Mouse (Mus musculus): Measurements from ENCODE around the gene Mcf2l.

Gene Mcf2l

DNA sequence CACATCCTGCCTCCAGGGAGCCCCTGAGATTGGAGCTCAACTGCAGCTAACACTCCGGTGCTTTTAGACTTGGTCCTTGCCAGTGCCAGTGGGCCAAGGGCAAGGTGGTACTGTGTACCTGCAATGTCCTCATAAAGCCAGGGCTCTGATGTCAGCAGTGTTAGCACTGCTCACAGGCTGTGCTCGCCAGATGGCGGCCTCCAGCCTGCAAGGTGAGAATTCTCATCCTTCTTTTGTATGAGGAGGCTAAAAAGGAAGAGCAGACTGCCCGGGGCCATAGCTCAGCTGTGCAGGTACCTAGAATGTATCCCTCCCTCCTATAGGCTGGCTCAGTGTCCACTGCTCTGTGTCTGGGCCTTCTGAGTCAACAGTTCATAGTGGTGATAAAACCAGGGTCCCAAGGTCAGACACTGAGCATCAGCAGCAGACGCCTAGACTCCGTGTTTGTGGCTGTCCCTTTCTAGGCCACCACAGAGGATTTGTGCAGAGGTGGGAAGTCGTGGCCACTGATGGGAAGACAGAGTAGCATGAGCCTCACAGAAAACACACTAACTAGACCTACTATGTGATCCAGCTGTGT is 77.5 kb downstream of the Mcf2l start:
- no peak for DNase-seq (ENCODE audit: low read depth, low spot score)

DNA sequence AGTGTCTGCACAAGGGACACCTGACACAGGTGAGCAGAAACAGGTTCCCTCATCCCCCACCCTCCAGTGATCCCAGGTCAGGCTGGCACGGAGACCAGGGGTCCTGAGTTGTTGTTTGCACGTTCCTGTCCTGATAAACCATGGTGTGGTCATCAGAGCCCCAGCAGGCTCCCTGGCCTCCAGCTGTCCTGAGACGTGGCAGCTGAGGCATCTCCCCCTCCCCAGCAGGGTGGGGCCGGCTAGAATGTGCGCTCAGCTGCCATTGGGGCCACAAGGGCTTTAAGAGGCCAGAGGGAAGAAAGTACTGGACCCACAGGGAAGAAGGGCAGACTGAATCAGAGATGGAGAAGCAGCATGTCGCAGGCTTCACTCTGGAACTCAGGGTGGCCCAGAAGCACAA is 79.1 kb downstream of the Mcf2l start:
- DNase-seq (ENCODE audit: low read depth, low spot score) = no peak

DNA sequence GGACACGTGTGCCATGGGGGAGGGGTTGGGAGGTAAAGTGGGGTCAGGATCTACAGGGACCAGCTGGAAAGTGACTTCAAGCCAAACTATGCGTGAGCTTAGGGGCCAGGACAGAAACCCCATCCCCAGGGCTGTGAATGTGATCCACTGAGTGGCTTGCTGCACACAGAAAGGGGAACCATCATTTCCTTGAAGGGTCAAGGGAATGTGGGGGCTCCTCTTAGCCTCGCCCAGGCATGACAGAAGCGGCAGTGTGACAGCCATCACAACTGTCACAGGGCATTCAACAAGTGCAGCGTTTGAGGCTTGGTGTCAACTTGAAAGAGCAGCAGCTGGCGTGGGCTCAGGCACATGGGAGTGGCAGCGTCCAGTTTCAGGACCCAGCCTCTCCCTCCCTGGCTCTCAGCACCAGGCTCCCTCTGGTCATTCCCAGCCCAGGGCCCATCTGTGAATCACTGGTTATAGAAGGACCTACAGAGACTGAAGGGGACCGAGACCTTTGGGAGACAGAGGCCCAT is 81.8 kb downstream of the Mcf2l start:
- no peak for DNase-seq (ENCODE audit: low read depth, low spot score)

DNA sequence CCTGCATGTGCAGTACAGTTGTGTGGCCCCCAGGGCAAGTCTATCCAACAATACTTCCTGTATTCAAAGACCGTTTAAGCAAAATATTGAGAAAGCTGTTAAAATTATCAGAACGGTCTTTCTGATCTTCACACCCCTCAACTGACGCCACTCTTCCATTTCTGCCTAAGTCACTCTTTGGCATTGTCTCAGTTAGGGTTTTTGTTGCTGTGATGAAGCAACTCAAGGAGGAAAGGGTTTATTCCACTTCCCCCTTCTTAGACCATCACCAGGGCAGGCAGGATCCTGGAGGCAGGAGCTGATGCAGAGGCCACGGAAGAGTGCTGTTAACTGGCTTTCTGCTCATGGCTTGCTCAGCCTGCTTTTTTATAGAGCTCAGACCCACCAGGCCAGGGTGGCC is 82.3 kb downstream of the Mcf2l start:
- DNase-seq (ENCODE audit: low read depth, low spot score) = no peak

DNA sequence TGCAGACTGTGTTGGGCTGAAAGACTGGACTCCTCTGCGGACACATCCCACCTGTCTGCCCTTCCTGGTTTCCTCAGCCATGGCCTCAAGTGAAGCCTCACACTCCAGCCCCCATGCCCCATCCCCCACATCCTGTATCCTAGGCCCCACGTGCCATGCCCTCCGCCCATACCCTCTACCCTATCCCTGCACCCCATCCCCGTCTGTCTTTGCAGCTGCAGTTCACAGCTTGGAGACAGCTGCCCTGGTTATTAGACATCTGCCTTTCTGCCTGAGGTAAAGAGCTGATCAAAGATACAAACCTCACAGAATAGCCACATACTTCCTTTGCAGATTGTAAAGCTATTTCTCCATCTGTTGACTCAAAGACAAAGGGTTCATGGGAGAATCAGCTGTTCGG is 83.3 kb downstream of the Mcf2l start:
- DNase-seq (ENCODE audit: low read depth, low spot score) = no peak

DNA sequence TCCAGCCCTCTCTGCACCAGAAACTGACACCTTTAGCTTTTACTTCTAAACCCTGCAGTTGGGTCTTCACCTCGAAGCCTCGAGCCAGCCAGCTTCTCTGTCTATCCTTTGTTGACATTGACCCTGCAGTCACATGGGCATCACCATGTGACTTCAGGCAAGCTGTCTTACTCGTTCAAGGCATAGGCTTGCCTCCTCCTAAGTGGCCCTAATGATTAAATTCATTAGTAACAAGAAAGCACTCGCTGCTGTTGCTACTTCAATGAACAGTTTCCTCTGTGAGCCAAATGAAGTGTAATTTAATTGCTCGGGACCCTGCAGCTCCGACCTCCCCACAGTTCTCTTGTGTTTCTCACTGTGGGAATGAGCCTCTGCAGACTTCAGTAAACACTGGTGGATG is 83.8 kb downstream of the Mcf2l start:
- DNase-seq (ENCODE audit: low read depth, low spot score) = no peak

DNA sequence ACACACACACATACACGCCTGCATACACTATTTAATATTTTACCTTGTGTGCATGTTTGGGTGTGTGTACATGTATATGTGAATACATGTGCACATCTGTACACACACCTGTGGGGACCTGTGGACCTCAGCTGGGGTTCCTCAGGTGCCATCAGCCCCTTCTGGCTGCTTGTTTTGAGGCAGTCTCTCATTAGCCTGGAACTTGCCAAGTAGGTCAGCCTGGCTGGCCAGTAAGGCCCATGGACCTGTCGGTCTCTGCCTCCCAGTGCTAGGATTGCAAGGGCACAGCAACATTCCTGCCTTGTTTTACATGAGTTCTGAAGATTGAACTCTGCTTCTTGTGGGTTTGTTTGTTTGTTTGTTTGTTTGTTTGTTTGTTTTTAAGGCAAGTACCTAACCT is 87.0 kb downstream of the Mcf2l start:
- no peak for DNase-seq (ENCODE audit: low read depth, low spot score)

DNA sequence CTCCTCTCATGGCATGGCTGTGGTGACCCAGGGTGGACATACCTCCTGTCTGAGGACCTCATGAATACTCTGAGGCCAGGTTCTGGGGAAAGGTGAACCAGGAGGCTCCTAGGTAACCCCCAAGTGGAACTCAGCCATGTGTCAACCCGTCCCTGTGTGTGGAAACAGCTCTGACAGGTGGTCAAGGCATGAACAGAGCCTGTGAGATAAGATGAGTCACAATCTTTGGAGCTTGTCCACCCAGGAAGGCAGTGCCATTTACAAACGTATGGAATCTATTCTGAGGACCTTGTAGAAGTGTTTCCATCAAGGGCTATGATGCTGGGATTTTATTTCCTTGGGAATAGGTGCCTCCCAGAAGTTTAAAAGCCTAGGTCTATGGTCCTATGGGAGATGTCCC is 87.6 kb downstream of the Mcf2l start:
- DNase-seq (ENCODE audit: low read depth, low spot score) = no peak

DNA sequence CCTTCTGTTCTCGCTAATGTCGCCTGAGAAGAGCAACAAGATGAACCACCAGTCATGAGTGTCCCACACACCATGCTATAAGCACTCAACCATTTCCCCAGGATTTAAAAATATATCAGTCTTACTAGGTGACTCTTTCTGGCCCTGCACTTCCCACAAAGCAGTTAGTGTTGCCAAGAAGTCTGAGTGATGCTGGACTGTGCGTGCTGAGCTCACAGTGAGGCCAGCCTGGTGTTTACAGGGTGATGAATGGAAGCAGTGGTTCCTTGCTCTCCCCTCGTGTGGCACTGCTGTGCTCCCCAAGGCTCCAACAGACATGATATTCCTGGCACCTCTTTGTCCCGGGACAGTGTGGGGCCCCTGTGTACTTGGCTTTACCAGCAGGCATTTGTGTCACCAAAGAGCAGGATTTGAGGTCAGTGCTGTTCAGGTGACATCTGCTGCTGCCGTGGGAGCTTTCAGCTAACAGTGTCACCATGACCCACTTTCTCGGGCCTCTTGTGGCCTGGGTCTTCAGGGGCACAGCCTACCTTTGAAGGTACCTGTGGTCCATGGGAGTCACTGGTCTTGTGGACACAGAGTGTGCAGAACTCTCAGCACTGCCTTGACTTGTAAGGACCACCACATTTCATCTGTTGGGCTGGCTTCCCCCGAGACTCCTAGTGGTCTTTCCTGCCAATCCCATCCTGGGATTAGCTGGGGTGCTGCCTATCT is 88.4 kb downstream of the Mcf2l start:
- no peak for DNase-seq (ENCODE audit: low read depth, low spot score)

DNA sequence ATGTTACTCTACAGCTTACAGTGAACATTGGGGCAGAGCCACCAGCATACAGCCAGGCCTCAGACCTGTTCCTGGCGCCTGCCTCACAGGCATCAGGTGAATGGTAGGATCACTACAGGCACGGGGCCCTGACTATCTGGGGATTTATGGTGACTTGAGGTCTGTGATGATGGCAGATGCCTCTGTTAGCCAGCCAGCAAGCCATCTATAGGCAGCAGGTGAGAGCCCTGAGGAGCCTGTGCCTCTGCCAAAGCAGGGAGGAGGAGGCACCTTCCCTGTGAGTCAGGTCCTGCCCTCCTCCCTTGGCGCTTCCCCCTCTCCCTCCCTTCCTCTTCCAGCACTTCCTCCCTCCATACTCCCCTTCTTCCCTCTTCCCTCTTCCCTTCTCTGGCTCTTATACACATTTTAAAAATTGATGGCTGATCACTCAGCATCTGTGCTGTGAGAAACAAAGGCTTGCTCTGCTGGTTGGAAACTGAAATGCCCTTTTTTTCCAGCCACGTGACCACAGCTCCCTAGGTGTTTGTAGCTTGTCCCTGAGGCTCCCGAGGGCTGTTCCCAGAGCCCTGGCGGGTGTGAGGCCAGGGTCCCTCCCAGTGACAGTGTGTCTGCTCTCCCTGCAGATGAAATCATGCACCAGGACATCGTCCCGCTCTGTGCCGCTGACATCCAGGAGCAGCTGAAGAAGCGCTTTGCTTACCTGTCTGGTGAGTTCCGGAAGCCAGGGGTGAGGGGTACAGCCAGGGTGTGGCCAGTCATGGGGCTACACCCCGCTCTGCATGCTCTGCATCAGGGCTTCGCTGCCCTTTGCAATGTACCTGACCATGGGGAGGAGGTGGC is 89.2 kb downstream of the Mcf2l start:
- no peak for DNase-seq (ENCODE audit: low read depth, low spot score)

DNA sequence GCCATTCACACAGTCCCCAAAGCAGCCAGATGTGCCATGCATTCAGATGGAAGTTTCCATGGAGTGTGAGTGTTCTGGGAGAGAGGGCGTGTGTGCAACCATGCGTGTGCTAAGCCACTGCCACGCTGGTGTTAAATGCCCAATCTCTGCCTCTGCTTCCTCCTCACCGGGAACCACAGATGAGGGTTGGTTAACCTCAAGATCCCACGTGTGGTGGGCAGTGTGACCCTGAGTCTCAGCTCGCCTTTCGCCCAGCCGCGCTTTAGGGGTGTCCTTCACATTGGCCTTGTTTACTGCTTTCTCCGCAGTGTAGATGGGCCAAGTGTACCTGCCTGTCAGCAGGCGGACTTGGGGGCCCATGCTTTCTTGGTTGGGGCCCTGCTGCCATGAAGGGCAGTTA is 102.7 kb downstream of the Mcf2l start:
- no peak for DNase-seq (ENCODE audit: low read depth, low spot score)

DNA sequence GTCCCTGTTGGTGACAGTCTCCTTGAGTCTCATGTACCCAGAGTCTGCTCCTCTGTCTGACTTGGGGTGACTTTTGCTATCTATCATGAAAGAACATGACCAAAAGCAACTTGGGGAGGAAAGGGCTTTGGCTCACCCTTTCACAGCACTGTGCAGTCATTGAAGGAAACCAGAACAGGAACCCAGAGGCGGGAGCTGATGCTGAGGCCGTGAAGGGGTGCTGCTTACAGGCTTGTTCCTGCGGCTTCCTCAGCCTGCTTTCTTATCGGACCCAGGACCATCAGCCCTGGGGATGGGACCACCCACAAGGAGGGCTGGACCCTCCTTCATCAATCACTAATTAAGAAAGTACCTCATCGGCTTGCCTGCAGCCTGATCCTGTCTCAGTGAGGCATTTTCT is 103.1 kb downstream of the Mcf2l start:
- no peak for DNase-seq (ENCODE audit: low read depth, low spot score)

DNA sequence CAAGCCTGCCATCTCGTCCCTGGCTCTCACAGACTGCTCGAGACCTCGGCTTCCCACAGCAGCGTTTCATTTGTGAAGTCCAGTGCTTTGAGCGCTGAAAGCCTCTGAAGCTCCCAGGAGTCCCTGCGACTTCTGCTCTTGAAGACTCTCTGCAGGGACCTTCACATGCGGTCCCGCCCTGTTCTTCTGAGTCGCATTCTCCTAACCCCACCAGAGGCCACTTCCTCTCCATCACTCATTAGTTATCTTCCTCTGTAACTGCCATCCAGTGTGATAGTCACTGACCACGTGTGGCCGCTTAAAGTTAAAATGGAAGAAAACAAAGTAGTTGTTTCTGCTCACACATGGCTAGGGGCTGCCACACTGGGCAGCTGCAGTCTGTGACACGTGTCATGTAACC is 103.7 kb downstream of the Mcf2l start:
- DNase-seq (ENCODE audit: low read depth, low spot score) = no peak

DNA sequence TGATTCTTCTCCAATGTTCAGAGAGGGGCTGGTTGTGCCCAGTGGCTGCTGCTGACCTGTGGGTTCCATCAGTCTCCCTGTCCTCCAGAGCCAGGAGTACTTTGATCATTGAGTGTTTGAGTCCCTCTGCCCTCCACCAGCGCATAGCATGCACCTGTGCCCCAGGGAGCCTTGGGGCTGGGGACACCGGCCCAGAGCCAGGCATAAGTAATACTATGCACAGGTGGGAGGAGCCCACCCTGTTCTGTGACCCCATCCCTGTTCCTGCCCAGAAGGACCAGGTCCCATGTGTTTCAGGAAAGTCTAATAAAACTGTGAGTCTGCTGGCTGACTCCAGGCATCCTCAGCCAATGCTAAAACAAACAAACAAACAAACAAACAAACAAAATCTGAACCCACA is 104.7 kb downstream of the Mcf2l start:
- DNase-seq (ENCODE audit: low read depth, low spot score) = no peak

DNA sequence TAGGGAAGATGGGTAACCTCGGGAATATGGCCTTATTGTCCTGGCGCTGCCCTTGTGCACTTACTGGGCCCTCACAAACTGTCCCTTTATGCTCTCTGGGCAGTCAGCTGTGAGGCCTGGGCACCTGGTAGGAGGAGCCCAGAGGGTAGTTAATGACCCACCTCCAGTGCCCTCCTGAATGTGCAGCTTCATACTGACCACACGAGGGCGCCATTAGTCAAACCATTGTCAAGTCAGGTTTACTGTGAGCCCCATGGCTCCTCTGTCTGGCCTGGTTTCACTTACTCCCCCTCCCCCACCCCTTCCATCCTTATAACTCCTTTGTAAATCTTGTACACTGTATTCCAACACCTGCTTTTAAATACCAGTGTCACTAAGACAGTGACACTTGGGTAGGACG is 105.1 kb downstream of the Mcf2l start:
- DNase-seq (ENCODE audit: low read depth, low spot score) = peak; percentile 88

DNA sequence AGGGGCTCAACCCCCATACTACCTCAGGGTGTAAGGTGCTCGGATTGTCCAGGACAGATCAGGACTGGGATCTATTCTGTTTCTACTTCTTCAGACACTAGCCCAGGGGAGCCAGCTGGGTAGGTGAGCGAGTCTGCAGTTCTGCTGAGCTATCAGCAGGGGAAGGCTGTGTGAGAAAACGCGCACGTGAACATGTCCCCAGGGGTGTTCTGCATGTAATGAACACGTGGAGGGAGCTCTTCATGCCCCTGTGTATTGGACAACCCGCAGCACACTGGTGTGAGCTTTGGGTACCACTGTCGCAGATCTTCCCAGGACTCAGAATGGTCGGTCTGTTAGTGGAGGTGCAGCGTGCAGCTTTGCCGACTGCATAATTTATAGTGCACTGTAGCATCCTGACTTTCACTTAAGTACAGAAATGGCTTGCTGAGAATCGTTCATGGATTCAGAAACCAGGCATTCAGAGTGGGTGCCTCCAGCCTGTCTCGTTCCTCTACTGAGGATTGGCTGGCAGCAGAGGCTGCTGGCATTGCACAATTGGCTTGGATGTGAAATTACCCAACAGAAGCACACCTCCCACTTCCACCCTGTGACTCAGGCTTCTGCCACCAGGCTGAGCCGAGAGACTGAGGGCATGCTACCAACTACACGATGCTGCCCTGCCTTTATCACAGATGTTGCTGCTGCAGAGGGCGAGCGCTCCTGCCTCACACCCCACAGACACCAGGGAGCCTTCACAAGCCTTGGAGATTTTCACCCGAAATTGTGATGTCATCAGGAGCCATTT is 110.3 kb downstream of the Mcf2l start:
- DNase-seq (ENCODE audit: low read depth, low spot score) = no peak

DNA sequence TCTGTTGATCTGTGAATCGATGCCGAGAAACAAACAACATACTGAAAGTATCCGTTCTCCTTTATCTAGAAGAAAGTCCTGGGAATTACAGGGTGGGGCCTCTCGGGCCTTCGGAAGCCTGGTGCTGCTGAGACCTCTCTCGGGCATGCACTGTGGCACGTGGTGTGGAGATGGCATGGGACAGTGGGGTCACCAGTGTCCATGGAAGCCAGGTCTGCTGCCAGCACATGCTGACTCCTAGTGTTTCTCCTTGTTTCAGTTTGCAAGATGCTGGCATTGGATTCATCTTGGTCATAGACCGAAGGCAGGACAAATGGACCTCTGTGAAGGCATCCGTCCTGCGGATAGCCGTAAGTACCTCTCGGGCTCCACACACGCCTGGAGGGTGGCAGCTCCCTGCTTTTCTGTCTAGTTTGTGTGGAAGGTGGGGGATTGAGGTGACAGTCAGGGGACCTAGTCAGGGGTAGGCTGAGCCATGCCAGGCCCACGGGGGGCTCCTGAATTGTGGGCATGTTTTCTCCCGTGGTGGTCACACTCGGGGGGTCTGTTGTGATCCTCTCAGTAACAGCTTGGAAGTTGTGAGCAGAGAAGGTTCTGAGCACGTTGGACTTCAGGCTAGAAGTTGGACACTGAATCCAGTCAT is 111.1 kb downstream of the Mcf2l start:
- DNase-seq (ENCODE audit: low read depth, low spot score) = no peak

DNA sequence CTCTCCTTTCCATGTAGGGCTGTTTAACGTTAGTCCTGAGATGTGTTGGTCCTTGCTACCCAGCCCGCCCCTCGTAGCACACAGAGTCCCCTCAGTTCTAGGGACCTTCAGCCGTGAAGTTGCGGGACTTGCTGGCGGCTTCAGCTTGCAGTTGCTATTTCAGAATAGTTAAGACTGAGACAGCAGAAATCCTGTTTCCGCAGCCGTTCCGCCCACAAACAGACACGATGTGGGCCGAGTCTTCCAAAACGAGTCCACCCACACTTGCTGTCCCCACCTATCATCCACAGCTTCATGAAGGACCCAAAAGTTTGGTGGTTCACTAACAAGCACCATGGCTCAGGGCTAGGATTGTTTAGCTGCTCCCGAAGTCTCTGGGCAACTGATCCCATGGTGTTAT is 111.7 kb downstream of the Mcf2l start:
- DNase-seq (ENCODE audit: low read depth, low spot score) = no peak

DNA sequence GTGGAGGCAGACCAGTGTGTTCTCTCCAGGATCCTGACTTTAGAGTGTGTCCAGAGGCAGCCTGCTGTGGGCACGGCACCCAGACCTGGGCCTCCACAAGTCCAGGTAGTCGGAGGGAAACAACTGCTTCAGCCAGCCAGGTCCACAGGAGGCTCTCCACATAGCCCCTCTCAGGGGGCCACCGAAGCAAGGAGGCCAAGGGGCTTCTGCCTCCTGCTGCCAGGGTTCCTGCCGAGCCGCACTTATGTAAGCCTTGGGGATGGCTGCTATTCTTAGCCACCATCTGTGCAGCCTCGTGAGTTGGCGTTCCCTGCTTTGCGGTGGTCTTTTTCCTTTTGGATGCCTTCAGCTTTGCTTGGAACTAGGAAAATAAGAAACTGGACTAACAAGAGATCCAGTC is 114.0 kb downstream of the Mcf2l start:
- no peak for DNase-seq (ENCODE audit: low read depth, low spot score)

DNA sequence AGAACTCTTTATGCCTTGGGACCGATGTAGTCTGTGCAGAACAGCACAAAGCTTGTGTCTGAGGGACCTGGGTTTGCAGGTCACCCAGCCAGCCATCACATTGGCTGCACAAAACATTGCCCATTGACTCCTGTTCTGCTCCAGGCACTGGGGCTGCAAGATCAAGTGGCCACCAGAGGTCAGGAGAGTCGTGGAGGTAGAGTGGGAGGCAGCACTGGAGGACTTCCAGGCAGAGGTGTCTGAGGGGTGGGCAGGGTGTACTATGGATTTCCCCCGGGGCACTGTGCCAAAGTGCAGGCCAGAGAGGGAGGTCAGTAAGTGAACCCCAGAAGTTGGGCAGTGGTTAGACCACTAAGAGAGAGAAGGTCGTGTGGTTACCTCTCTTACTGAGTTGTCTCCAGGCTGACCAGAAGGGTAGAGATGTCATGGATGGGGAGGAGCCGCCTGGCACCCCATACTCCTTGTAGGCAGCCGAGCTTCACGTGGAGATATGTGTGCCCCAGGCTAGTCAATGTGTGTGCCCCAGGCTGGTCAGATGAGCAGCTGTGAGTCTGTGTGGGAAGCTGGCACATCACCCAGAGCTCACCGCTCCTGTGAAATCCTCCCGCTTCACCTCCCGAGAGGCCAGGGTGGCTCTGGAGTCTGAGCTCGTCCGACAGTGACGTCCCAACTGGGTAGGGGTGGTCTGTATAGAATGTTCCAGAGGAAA is 115.3 kb downstream of the Mcf2l start:
- DNase-seq (ENCODE audit: low read depth, low spot score) = peak; percentile 13

DNA sequence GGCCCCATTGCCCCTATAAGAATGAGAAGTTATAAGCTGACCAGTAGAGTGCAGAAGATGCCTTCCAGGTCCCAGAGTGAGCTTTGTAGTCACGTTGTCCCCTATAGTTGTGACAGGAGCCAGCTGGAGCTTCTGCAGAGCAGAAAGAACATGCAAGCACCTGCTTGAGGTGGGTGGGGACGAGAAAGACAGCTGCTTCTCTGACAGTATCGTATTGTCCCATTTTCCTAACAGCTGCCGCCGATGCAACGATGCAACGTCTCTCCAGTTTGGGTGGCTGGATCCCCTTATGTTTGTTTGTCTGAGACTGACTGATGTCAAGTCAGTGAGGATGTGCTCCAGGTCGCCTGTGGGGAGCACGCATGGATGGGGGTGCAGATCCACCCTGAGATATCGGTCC is 117.8 kb downstream of the Mcf2l start:
- DNase-seq (ENCODE audit: low read depth, low spot score) = no peak

All from R1 (cell line).